Mouse (Mus musculus): ENCODE data around the gene Prr36. TPM values are rescaled to one million over a fixed set of nuclear protein-coding genes. Genes with fewer than 3 reads are reported as not detected.

Gene Prr36
- total RNA-seq, 2 experiments from 2014 or later, result 0.09 TPM; not detected in 1

DNA sequence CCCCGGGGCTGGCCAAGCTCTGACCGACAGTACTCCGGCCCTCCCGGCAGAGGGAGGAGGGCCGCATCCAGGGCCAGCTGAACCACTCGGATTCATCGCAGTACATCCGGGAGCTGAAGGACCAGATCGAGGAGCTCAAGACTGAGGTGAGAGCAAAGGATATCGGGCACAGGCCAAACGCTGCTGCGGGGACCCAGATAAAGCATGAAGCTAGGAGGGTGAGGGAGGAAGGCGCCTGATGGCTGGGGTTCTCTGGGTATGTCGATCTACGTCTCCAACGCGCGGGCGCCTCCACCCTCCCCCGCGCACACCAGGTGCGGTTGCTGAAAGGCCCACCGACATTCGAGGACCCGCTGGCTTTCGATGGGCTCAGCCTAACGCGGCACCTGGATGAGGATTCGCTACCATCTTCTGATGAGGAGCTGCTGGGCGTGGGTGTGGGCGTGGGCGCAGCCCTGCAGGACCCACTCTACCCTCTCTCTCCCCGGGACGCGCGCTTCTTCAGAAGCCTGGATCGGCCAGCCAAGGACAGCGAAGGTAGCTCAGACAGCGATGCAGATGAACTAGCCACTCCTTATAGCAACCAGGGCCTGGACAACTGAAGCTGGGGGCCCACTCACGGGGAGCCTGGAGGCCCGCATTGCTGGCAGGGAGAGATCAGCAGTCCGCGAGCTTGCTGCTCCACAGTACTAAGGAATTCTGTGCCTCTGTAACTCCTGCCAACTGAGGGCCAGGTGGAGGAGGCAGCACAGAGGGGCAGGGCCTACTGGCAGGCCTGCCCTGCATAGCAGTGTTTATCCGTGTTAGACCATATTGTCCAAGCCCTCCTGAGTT, 10.9 kb downstream of the Prr36 start:
- no peak for ATAC-seq (replicated peaks; ENCODE audit: low FRiP score, poor library complexity, severe bottlenecking)

DNA sequence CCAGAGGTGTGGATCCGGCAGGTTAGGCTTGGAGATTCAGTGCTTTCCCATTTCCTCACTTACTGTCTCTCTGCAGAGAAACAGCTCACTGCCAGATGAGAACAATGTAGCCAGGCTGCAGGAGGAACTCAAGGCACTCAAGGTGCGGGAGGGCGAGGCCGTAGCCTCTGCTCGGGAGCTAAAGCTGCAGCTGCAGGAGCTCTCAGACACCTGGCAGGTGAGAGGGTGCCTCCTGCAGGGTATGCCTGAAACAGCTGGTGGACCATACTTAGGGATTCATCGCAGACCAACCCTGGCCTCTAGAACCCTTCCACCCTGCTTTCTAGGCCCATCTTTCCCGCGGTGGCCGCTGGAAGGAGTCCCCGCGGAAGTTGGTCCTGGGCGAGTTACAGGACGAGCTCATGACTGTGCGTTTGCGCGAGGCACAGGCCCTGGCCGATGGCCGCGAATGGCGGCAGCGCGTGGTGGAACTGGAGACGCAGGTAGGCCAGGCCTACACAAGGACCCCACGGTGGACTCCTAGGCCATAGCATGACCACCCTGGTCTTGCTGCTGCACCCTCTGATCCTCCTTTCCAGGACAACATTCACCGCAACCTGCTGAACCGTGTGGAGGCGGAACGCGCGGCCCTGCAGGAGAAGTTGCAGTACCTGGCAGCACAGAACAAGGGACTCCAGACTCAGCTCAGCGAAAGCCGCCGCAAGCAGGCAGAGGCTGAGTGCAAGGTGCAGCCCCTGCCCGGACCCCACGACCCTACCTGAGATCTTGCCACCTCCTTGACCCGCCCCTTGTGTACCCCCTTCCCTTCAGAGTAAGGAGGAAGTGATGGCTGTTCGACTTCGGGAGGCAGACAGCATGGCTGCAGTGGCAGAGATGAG, 11.8 kb downstream of the Prr36 start:
- no peak for ATAC-seq (replicated peaks; ENCODE audit: low FRiP score, poor library complexity, severe bottlenecking)

DNA sequence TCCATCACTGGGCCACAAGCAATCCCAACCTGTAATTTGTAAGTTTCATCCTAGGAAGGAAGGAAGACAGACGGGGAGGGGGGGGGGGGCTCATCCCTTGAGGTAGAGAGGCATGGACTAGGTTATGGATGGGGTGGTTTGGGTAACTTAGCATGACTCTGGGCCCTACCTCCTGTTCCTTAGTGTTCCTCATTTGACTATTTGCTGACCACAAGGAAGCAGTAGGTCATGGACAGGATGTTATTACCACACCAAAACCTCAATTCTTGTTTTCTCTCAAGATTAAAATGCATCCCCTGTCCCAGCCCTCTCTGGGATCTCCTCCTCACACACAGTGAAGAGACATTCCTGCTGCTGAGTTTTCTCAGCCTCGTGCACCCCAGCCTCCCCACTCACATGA, 15.9 kb downstream of the Prr36 start:
- no peak for ATAC-seq (replicated peaks; ENCODE audit: low FRiP score, poor library complexity, severe bottlenecking)

DNA sequence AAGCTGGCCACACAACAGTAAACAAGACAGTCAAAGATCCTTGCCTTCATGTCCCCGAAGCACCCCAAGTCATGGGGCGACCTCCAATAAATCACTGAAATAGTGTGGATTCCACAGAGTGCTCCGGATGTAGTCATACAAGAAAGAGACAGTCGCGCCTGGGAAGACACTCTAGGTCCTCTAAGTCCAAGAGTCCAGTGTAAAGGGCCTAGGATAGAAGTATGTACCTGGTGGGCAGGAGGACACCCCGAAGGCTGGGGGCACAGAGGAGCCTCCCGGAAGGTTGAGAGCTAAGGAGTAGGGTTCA, 23.7 kb downstream of the Prr36 start:
- ATAC-seq (replicated peaks; ENCODE audit: low FRiP score, poor library complexity, severe bottlenecking), result no peak

DNA sequence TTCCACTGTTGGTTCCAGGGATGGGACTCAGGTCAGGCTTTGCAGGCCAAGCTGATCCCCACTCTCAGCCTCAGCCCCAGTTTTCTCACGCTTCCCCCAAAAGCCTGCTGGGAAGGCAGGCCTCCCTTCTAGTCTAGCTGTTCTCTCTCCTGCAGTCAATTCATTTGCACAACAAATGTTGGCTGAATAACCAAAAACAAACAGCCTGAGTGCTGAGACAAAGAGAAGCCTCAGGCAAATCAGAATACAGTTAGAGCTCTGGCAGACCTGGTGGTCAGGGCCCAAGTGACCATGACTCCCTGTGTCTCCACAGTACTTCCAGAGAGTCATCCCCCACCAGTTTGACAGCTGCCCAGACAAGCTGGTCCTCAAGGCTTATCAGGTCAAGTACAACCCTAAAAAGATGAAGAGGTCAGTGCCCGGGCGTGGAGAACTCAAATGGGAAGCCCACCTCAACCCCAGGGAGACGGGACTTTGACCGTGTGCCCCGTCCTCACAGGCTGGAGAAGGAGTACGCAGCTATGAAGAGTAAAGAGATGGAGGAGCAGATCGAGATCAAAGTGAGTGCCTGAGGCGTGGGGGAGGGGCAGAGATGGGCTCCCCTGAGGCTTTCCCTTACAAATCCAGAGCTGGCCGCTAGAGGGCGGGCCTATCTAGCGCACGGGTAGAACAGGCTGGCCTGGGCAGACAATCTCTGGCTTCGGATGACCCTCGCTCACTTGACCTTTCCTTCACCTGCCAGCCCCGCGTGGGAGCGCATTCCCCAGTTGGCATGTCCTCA, 24.3 kb downstream of the Prr36 start:
- peak; percentile 60 for ATAC-seq (replicated peaks; ENCODE audit: low FRiP score, poor library complexity, severe bottlenecking)

DNA sequence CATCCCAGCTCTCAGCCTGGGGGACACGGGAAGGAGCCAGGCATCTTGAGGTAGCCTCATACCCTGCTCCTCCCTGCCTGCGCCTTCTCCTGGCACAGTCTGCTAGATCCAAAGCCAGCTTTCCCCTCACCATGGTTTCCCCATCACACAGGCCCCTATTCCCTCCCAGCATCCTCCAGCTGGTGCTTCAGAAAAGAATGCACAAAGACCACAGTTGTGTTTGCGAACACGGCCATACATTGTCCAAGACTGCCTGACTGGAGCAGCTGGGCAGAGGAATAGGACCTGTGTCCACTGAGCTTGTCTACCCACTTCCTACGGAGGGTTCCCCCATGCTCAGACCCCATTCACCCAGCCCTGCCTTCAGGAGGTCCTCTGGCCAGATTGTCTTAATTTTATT, 25.0 kb downstream of the Prr36 start:
- ATAC-seq (replicated peaks; ENCODE audit: low FRiP score, poor library complexity, severe bottlenecking), result no peak

DNA sequence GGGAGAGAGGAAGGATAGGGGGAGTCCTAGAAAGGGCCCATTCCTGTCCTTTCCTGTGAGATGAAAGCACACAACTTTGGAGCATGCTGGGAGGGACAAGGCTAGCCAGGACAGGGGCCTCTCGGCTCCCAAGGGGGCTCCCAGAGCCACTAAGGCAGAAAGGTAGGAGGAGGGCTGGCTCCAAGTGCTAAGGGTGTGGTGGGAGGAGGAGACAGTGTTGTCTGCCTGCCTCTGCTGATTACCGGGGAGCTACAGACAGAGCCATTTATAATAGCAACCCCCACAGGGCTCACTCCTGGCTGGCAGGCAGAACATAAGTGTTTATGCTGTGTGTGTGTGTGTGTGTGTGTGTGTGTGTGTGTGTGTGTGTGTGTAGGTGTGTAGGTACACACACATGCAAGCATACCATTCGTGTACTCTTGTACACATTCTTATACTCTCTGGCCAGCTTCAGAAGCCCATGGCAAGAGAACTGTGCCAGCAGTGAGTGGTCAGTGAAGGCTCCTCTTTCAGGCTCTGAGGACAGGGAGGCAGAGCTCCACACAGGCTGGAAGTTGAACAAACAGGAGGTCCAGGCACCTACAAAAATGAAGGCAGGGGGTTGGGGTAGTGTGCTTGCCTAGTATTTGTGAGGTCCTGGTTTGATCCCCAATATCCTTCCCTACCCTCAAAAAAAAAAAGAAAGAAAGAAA, 28.1 kb downstream of the Prr36 start:
- peak; percentile 92 for ATAC-seq (replicated peaks; ENCODE audit: low FRiP score, poor library complexity, severe bottlenecking)

DNA sequence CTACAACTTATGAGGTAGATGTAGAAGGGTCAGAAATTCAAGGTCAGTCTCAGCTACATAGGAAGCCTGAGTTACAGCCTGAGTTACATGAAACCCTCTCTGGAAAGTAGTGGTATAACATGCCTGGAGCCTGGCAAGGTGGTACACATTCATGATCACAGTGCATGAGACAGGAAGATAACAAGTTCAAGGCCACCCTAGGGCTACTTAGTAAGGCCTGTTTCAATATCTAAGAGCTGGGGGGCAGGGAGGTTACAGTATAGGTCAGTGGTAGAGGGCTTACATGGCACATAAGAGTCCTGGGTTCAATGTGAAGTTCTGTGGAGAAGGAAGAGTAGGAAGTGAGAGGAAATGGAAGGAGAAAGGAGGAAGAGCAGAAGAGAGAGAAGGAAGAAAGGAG, 28.7 kb downstream of the Prr36 start:
- ATAC-seq (replicated peaks; ENCODE audit: low FRiP score, poor library complexity, severe bottlenecking), result peak; percentile 36; the same call in 1 of the 2 replicates

DNA sequence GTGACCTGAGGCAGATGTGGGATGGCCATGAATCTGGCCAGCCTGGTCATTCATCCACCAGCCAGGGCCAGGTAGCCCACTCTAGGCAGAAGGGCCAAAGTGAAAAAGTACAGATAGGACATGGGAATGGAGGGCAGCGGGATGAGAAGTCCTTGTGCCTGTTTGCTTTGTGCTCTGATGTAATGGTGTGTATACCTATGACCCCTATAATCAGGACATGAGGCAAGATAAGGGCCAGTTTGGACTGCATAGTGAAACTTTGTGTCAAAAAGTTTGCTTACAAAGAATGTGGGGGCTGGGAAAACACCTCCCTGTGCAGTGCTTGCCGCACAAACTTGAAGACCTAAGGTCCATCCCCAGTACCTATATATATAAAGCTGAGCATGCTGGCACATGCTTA, 31.1 kb downstream of the Prr36 start:
- ATAC-seq (replicated peaks; ENCODE audit: low FRiP score, poor library complexity, severe bottlenecking), result no peak

DNA sequence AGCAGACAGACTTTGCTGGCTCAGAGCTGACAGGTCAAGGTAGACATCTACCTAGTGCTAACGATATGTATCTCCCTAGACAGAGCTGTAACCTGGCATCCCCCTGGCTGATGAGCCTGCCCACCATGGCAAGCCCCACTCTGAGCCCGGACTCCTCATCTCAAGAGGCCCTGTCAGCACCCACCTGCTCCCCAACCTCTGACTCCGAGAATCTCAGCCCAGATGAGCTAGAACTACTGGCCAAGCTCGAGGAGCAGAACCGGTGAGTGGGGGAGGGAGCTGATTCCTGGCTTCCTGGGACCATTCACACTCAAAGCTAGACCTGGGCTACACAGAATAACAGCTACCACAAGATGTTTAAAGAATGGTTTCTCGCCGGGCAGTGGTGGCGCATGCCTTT, 33.9 kb downstream of the Prr36 start:
- no peak for ATAC-seq (replicated peaks; ENCODE audit: low FRiP score, poor library complexity, severe bottlenecking)

DNA sequence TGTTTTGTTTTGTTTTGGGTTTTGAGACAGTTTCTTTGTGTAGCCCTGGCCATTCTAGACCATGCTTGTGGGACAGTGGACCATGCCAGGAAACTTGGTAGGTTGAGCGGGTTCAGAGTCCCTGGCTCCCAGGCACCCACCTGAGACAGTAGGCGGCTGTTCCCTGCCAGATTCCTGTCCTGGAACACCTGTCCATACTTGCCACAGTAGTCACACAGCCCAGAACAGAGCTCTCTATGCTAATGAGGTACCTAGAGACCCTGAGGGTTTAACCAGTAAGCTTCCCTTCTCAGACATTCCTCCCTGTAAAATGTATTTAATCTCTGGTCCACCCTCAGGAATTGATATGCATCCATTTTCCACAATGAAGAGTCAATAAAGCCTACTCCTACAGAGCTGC, 43.2 kb downstream of the Prr36 start:
- no peak for ATAC-seq (replicated peaks; ENCODE audit: low FRiP score, poor library complexity, severe bottlenecking)

DNA sequence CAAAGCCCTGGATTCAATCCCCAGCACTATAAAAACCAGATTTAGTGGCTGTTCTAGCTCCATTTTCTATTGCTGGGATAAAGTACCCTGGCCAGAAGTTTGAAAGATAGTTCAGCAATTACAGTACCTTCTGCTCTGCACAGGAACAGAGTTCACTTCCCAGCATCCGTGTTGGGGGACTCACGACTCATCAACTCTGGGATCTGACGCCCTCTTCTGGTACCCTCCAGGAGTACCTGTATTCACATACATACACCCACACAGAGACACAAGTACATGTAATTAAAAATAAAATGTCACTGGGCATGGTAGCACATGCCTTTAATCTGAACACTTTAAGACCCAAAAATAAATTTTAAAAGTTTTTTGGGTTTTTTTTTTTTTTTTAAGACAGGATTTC, 44.8 kb downstream of the Prr36 start:
- no peak for ATAC-seq (replicated peaks; ENCODE audit: low FRiP score, poor library complexity, severe bottlenecking)

DNA sequence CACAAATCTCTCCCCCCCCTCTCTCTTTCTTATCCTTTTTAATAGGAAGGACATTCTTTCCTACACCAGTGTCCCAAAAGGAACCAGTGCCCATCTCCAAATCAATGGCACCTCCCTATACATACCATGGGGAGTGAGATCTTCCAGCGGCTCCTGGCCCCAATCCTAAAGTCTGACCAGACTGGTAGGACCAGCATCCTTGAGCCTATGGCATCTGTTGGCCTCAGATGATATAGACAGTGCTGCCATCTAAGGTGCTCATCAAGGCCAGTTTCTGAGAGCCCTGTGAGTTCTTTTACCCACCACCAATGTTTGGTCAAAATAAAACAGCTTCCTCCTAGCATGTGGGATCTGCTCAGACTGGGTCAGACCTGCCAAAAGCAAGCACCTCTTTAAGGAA, 49.3 kb downstream of the Prr36 start:
- no peak for ATAC-seq (replicated peaks; ENCODE audit: low FRiP score, poor library complexity, severe bottlenecking)

DNA sequence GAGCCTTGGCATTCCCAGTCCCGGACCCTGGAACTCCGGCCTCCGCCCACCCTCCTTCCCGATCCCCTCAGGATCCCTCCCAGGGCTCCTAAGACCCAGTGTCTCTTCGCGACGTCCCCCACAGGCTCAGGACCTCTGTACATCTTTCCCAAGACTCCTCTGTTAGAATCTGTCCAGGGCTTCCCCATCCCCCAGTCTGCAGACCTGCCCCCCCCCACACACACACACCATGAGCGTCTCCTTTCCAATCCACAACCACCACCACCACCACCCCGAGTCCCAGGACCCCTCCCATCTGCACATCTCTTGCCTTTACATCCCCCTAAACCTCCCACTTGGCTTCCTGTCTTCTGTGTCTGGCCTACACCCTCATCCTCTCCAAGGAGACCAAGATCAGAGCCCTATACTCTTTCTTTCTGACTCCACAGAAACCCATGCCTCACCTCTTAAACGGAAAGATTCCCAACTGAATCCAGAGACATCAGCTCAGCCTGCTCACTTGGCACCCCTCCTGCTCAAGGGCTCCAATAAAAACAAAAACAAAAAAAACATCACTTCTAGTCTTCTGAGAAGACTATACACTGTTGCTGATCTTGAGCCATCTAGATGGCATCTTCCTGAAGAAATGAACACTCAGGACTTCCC, 50.3 kb downstream of the Prr36 start:
- no peak for ATAC-seq (replicated peaks; ENCODE audit: low FRiP score, poor library complexity, severe bottlenecking)

DNA sequence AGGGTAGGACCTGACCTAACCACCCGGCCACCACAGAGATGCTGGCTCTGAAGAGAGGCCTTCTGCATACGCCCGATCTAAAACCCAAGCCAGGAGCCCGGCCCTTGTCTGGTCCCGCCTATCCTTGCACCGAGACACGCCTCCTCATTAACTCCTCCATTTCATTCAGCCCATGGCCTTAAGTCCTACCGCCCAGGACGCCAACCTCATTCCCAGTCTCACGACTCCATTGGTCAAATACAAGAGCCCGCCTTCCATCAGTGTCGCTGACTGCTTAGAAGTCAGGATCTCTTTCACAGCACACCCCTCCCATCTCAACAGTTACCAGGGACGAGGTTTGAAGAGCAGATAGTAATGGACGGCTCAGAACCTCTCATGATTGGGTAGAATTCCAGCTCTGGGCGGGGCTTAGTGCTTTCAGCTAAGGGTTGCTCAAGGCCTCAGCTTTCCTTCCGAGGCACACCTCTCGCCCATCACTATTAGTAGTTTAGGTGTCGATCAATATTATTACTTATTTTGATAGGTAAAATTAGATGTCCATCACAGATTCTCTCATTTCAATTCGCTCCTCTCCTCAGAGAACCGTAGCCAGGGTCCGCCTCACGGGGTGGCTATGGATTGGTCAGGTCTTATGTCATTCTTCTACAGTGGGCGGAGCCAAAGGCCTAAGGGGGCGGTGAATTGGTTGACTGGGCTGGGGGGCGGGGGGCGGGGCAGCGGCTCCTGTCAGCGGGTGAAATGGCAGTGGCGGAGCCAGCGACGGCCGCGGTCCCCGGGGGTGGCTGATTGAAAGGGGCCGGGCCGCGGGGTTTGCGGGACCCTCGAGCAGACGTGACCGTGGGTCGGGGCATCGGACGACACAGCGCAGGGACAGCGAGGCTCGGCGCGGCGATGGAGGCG, 51.2 kb downstream of the Prr36 start, which contains the start of gene Evi5l:
Gene Evi5l, plus strand, starts transcription at position 716 of the 900 bp plus-strand sequence.
- peak; percentile 93 for ATAC-seq (replicated peaks; ENCODE audit: low FRiP score, poor library complexity, severe bottlenecking)

DNA sequence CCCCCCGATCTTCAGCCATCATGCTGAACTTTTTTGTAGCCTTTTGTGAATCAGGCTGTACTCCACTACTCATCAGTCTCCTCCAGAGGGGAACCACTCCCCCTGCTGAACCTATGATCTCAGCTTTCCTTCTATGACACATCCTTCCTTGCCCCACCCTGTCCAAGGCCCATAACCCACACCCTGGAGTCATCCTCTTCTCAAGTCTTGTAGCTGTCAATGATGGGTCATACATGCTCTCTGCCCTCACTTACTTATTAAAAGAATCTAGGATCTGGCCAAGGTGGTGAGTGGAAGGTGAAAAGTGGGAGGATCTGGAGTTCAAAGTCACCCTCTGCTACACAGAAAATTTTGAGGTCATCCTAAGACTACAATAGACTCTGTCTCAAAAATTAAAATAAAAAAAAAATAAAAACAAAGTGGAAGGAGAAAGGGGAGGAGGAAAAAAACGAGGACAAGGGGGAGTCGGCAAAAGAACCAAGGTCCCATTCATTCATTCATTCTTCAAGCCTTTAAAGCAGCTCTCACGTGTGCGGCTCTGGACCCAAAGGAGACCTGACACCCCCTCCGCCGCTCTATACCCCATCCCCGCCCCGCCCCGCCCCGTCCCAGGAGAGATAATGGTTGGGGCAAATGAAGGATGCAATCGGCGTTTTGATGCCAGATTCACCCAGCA, 51.9 kb downstream of the Prr36 start:
- no peak for ATAC-seq (replicated peaks; ENCODE audit: low FRiP score, poor library complexity, severe bottlenecking)

DNA sequence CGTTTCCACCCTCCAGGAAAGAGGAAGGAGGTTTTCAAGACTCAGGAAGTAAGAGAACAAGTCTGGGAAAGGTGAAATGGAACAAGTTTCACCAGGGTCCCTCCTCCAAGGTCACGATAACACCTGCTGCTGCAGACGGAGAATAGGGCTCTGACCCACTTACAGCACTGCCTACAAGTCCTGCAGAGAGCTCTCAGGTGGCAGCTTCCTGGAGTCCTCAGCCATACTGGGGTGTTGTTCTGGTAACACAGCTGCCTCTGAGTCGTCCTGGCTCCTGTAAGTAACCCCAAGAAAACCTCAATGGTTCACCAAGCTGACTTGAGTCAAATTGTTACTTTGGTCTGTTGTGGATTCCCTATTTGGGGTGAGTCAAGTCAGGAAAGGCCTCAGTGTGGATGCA, 54.5 kb downstream of the Prr36 start:
- ATAC-seq (replicated peaks; ENCODE audit: low FRiP score, poor library complexity, severe bottlenecking), result no peak

Data from erythroblast, adult 5-6 weeks (primary cell).